Mouse (Mus musculus): ENCODE measurements around the gene Uhmk1. TPM values are rescaled to one million over a fixed set of nuclear protein-coding genes. Genes with fewer than 3 reads are reported as not detected.

Uhmk1 gene
- total RNA-seq, 2 experiments from 2014 or later, result 10.2 to 10.4 TPM

DNA sequence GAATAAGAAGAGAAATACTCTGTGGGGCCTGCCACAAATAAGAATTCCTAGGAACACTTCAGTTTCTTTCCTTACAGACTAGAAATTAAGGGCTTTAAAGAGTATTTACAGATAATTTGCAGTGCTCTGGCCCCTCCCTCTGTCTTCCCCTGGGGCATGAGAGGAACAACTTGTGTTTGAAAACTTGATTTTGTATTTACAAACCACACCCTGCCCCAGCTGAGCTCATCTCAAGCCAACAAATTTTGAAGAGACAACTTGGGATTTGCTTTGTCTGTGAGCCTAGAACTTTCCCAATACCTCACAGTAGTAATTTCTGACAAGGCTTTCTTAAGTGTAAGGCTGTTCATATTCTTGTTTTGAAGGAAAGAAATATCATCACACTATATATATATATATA lies 32.5 kb downstream of the Uhmk1 start:
- DNase-seq, result peak; percentile 67
- intact Hi-C loops (cut with DNase I; ENCODE audit: low total_unique reads), result no loop called here

DNA sequence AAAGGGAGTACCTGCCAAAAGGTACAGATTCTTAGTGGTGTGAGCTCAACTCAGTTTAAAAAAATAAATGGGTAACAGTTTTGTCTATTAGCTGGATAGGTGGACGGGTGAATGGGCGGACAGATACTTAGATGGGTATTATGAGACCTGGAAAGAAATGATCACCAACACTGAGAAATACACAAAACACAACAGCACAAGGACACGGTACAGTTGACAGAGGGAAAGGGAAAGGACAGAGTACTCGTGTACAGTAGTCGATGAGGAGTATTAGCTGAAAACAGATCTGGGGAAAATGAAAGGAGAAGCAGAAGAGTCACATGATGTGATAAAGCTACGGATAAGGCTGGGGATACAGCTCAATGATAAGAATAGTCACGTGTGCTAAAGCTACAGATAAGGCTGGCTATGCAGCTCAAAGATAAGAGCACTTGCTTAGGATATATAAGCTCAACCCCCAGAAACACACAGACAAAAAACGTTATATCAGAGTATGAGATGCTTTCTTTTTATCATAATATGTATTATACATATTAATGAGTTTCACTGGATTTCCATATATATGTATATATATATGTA lies 38.4 kb downstream of the Uhmk1 start:
- intact Hi-C loops (cut with DNase I; ENCODE audit: low total_unique reads), result no loop called here
- no peak for DNase-seq

DNA sequence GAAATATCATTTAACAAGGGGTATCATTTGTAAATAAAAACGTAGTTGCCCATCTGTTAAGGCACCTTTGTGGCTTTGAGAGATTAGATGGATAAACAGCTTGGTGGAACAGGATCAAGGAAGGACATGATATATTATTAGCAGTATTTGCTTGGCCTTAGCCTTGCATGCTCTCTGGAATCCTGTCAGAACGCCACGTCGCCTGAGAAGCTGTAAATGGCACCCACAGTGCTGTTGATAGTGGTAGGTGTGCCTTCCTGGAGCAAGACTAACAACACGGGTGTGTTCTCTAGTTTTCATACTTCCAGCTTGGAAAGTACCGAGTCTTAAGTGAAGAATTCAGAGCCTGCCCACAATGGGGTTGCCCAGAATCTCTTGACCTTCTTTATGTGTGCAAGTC lies 39.3 kb downstream of the Uhmk1 start:
- DNase-seq, result no peak

DNA sequence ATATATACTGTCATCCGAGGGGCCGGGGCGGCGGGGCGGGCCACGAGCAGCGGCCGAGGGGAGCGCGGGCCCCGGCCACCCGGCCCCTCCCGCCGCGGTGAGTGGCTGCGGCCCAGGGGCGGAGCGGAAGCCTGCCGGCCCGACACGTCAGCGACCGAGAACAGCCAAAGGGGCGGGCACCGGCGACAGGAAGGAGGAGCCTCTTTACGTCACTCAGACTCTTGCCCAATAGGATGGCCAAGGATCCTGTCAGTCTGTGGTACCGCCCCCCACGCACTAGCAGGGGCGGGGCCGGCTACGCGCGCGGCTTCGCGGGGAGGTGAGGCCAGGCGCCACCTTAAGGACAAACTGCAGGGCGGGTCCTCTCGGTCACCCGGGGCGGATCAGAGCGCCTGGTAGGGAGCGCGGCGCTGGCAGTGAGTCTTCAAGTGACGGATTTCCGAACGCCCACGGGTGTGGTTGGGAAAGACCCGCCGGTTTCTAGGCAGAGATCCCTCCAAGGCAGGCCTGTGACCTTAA lies 40.3 kb downstream of the Uhmk1 start, which contains the start of gene Uap1:
TSS of gene Uap1 (minus strand) at position 144 of the 519 bp plus-strand sequence.
- peak; percentile 98 for DNase-seq
- intact Hi-C loops (cut with DNase I; ENCODE audit: low total_unique reads), result no loop called here

More for the DNA sequence above, 39.3 kb downstream of the Uhmk1 start:
- intact Hi-C loops (cut with DNase I; ENCODE audit: low total_unique reads), result no loop called here

DNA sequence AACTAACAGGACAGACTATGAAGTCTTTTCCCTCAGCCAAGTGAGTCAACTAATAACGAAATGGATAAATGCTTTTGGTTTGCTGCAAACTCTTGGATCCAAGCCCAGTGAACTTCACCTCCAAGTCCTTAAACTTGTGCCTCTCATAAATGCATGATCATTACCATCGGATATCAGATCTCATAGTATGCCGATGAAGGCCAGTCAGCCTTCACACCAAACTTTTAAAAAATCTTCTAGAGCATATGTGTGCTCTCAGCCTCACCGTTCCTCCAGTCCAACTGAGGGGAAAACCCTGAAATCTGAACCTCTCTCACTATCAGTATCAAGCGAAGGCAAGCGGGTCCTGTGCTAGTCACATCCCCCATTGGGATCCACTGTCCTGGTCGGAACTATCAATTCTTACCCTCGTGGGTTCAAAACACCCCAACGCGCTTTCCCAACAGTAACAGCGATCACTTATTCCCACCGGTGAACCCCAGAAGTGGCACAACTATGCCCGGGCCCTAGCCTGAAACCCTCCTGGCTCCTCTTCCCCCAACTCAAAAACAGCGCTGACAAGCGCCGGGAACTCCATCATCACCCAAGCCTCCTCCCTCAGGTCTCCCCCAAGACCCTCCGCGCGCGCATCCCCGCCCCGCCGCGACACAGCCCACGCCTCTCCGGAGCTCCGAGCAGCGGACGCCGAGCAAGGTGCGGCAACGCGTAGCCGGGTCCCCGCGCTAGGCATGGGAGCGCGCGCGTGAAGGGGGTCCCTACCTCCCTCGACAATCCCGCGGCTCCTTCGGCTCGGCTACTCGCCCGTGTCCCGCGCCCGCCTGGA lies 41.0 kb downstream of the Uhmk1 start:
- intact Hi-C loops (cut with DNase I; ENCODE audit: low total_unique reads), result no loop called here
- DNase-seq, result no peak

DNA sequence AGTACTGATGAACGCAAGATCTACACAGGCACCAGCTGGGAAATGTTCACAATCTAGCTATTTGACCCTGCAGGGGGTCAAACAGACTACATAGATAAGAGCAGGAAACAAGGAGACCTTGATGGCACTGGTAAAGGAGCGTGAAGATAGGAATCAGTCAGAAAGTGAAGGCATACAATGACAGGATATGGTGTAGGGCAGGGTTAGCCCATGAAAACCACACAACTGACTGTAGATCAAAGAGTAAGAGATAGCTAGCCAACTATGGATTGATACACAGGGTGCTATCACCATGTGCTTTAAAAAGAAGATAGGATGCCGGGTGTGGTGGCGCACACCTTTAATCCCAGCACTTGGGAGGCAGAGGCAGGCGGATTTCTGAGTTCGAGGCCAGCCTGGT lies 47.4 kb downstream of the Uhmk1 start:
- intact Hi-C loops (cut with DNase I; ENCODE audit: low total_unique reads), result no loop called here

DNA sequence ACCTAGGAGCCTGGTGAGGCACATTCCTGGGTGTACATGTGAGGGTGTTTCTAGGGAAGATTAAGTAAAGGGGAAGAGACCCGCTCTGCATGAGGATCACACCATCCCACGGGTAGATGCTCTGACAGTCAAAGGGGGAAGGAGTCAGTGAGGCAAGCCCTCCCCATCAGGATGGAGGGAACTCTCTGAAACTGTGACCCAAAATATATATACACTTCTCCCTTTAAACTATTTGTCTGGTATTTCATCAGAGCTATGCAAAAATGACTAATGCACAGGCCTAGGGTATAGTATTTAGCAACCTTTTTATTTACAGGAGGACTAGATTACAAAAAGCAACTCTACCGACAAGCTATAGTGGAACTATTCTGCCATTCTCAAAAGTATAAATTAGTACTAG lies 50.3 kb downstream of the Uhmk1 start:
- DNase-seq, result no peak
- intact Hi-C loops (cut with DNase I; ENCODE audit: low total_unique reads), result no loop called here

More for the DNA sequence above, 47.4 kb downstream of the Uhmk1 start:
- DNase-seq, result no peak

DNA sequence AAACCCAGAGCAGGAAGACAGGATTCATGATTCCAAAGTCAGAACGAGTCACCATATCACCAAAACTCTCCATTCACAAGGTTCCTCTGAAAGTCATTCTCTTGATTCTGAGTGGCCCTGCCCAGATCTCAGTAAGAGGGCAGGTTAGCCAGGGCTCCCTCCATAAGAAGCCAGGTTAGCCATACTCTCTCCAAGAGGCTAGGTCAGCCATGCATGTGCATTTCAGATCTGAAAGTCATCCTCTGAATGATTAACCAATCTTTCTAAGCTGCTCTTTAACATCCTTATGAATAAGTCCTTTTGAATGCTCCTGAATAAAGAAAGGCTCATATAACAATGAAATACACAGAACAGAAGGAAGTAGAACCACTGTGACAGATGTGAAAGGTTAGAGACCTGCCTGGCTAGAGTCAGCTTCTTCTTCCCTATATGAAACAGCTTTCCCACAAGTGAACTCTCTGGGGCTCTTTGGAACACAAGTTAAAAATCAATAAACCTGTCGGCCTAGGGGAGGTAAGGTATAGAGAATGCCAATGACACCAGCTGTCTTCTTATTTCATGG lies 51.1 kb downstream of the Uhmk1 start:
- no peak for DNase-seq
- intact Hi-C loops (cut with DNase I; ENCODE audit: low total_unique reads), result no loop called here

DNA sequence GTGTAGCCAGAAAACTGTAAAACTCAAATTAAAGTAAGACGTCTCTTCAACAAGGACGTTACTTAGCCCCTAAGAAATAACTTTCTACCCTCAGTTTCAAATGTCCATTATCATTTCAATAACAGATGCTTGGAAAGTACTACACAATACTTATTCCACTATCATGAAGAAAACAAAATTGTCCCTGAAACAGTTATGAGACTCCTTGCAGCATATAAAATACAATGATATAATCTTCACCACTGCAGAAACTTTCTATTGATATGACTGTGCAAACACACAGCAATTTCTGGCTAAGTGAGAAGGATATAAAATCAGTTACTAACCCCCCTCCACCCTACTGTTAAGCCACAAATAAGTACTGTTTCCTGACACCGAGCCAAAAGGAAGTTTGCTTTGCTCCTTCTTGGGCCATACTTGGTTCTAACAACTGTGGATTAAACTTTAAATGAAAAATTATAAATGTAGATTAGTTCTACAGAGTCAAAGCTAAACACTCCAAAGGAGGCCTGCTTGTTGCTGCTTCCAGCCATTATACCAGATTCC lies 51.7 kb downstream of the Uhmk1 start:
- intact Hi-C loops (cut with DNase I; ENCODE audit: low total_unique reads), result no loop called here

DNA sequence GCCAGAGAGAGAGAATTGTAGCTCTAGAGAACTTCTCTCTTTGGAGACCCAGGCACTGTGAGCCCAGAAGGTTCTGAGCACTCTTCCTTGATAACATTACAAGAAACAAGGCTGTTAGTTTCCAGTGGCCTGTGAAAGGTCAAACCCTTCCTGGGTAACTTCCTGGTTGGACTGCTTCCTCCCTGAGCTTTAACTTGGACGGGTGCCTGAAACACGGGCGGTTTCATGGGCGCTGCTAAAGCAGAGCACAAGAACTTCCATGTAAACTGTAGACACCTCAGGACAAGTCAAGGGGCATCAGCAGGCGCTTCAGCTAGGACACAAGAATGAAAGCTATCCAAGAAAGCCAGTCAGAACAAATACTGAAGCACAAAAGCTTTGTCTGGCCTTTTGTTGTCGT lies 53.3 kb downstream of the Uhmk1 start:
- DNase-seq, result peak; percentile 29
- intact Hi-C loops (cut with DNase I; ENCODE audit: low total_unique reads), result no loop called here

More for the DNA sequence above, 51.7 kb downstream of the Uhmk1 start:
- no peak for DNase-seq

DNA sequence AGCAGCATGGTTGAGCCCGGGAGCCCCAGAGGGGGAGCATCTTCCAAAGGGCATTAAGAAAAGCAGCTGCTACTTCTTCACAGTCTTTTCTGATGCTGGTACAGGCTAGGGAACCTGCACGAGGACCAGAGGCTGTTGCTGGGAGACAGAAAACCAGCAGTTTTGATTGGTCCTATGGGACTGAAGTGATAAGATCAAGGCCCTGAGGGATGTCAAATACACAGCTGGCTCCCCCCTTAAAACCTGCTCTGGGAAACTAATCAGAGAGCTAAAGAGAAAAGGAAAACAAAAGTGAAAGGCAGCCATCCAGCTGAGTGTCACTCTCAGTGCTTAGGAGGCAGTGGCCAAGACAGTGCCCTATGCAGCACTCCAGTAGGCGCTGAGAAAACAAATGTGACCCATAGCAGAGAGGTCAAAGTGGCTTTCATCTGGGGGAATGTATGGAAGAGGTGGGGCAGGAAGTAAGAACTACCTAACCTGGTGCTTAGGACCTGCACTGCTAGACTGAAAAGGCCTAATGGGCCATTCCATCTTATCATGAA lies 54.7 kb downstream of the Uhmk1 start:
- DNase-seq, result peak; percentile 9
- intact Hi-C loops (cut with DNase I; ENCODE audit: low total_unique reads), result no loop called here

DNA sequence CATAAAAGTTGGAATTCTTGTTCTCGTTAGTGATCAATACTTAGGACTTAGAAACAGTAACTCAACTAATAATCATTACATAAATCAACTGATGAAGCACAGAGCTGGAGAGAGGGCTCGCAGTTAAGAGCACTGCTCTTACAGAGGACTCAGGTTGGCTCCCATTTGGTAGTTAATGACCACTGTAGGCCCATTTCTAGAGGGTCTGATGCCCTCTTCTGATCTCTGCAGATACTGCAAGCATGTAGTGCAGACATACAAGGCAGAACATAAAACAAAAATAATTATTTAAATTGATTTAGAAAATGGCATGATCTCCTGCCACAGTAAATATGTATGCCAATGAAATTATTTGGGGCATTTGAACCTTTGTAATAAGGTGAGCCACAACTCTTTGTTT lies 55.5 kb downstream of the Uhmk1 start:
- intact Hi-C loops (cut with DNase I; ENCODE audit: low total_unique reads), result no loop called here

DNA sequence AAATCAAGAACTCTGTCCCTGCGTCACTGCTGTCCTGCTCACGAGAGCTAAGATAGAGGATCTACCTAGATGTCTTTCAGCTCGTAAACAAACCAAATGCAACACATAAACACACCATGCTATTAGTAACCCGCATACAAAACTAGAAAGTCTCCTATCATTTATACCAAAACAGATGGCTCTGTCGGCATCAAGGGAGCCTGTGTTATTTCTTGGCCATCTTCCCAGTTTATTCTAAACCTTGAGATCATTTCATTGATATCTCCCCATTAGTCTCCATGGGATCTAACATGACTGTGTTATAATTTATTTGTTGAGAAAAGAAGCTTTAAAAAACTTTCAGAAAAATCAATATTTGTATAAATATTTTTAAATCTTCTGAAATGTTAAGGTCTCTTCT lies 59.4 kb downstream of the Uhmk1 start:
- intact Hi-C loops (cut with DNase I; ENCODE audit: low total_unique reads), result no loop called here
- no peak for DNase-seq

More for the DNA sequence above, 55.5 kb downstream of the Uhmk1 start:
- no peak for DNase-seq

DNA sequence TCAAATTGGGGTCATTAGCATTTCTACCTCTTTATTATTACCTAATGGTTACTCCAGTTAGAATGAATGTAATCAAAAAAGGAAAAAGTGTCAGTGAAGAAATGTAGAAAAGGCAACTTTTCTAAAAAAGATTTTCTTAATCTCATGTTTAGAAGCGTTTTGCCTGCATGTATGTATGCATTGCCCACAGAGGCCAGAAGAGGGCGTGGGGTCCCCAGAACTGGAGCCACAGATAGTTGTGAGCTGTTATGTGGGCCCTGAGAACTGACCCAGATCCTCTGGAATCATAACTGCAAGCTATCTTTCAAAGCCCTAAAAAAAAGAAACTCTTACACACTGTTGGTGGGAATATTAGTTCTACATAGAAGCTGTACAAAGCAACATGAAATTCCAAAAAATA lies 59.9 kb downstream of the Uhmk1 start:
- intact Hi-C loops (cut with DNase I; ENCODE audit: low total_unique reads), result no loop called here
- DNase-seq, result no peak

DNA sequence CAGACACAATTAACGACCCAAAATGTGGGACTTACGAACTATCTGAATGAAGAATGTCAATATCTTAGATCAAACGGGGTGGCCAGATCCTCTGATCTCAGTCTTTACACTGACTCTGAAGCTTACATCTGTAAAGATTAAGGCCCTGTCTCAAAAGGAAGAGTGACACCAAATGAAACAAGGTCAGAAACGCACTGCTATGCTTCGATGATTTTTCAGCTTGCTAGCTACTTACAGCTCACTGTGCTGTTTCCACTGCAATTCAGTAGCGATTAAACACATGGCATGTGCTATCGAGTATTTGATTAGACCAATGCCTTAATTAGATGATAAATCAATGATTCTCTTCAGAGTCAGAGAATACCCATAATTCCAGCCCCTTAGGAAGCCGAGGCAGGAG lies 61.2 kb downstream of the Uhmk1 start:
- DNase-seq, result no peak
- intact Hi-C loops (cut with DNase I; ENCODE audit: low total_unique reads), result no loop called here

DNA sequence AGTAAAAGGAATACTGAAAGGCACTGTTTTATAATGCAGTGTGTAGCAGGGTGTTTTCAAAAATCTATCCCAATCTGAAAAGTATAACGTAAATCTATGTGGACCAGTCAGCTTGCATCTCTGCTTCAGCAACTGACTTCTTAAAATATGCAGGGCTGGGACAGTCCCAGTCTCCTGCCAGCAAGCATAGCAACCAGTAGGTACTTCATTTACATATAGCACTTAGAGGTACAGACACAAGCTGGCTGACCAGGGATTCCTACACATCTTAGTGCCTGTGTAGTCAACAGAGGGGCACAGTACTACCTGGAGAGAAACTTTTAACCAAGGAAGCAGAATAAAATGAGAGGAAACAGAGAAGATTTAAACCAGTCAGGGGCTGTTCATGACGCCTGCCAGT lies 62.6 kb downstream of the Uhmk1 start:
- intact Hi-C loops (cut with DNase I; ENCODE audit: low total_unique reads), result no loop called here
- no peak for DNase-seq

DNA sequence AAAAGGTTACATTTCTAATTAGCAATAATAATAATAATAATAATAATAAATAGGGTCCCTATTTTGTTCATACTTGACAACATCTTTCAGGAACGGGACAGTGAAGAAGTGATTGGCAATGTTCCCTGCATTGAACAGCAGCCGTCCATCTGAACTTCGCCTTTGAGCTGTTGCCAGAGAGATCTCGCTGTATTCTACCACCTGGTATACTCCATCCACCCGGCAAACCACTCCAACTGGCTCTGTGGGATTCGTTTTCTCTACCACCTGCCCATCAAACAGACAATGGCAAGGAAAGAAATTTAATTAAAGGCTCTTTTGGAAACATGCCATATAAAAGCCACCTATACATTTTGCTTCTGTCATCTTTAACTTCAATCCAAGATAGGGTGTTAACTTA lies 64.3 kb downstream of the Uhmk1 start:
- intact Hi-C loops (cut with DNase I; ENCODE audit: low total_unique reads), result no loop called here
- no peak for DNase-seq

DNA sequence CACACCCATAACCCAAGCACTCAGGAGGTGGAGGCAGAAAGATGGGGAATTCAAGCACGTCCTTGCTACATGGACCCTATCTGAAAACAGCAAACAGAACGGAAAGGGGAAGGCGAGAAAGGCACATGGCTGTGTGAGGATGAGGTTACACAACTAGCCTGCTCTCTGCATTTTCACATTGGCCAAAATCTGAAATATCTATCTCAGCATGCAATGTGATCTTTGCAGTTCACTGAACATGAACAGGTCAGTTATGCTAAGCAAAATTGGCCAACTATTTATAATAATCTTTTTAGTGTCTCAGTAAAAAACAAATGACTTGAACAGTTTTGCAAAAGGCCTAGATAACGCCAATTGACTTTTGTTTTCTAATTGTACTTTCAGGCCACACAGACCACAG lies 65.4 kb downstream of the Uhmk1 start:
- DNase-seq, result no peak
- intact Hi-C loops (cut with DNase I; ENCODE audit: low total_unique reads), result no loop called here

DNA sequence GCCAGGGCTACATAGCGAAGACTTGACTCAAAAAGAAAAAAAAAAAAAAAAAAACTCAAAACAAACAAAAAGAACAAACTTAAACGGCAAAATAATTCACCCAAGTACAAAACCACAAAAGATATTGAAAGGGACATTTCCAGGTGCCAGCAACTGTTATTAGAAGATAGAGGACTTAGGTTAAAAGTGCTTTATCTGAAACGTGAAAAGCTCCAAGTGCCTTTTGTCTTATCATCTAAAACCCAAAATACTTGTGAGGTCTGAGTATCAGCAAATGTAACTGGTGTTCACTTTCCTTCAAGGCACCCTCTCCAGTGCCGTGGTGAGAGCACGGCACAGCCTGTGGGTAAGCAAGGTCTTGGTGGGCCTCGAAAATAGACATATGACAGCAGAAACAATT lies 66.7 kb downstream of the Uhmk1 start:
- intact Hi-C loops (cut with DNase I; ENCODE audit: low total_unique reads), result no loop called here
- no peak for DNase-seq
